Mouse (Mus musculus): ENCODE measurements around the gene Tppp2.

- TF ChIP-seq CHD1 (IDR thresholded peaks at IDR 0.05; ENCODE audit: low read depth, low read length) = no peak
- TF ChIP-seq JUND (conservative IDR thresholded peaks at IDR 0.05; ENCODE audit: low read depth, low read length) = no peak
- TF ChIP-seq CTCF (conservative IDR thresholded peaks at IDR 0.05 in 1 of 2, IDR thresholded peaks at IDR 0.05 in 1 of 2; ENCODE audit: low read depth in 2 of 2, low read length in 2 of 2) = no peak
- no peak for TF ChIP-seq USF2 (conservative IDR thresholded peaks at IDR 0.05; ENCODE audit: low read depth, low read length)
- no peak for TF ChIP-seq EP300 (IDR thresholded peaks at IDR 0.05; ENCODE audit: low read length)
- TF ChIP-seq MEF2A (IDR thresholded peaks at IDR 0.05; ENCODE audit: borderline replicate concordance, low read depth, low read length) = no peak
Observed at GRCm38 (mm10) chr14:51911301-51911700, 6.9 kb upstream of the Tppp2 start.
